Mouse (Mus musculus): ENCODE data around the gene Sox6.

GRCm38 (mm10) chr7:115794139-115794858 lies 244.3 kb downstream of the Sox6 start:
- TF ChIP-seq CTCF (IDR thresholded peaks at IDR 0.05; ENCODE audit: low read depth, low read length): no peak
- TF ChIP-seq POLR2A (IDR thresholded peaks at IDR 0.05; ENCODE audit: borderline replicate concordance, low read depth, low read length): no peak
